Mouse (Mus musculus) heart, postnatal 0 days (tissue): ENCODE data around the gene Atrnl1.

ENCODE experiments used
- CTCF ChIP-seq: IDR thresholded peaks from 2 replicates; pipeline ENCODE4 v1.5.1; 2016; ENCODE audit warnings: antibody characterized with exemption, control low read depth, low read depth
- EP300 ChIP-seq: IDR thresholded peaks from 2 replicates; pipeline ENCODE4 v1.6.1; 2016; ENCODE audit warnings: antibody characterized with exemption, low read depth

DNA sequence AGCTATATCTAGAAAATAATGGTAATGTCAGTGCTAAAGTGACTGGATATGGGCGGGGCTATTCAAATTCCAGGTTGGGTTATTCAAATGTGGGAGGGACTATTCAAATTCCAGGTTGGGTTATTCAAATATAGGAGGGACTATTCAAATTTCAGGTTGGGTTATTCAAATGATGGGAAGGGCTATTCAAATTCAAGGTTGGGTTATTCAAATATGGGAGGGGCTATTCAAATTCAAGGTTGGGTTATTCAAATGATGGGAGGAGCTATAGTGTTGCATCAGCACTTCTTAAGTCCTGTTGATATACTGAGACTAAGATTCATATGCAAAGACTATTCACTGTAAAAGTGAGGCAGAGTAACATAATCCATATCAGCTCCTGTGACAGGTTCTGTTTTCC, 283.4 kb downstream of the Atrnl1 start:
- no peak for TF ChIP-seq CTCF
- no peak for TF ChIP-seq EP300
